Mouse (Mus musculus) E14TG2a.4 (cell line): ENCODE measurements around the gene Adarb2.

Experiments used
- H3K27me3 ChIP-seq: 2 replicates; pipeline ENCODE4 v1.6.1; 2014; ENCODE audit warnings: low read length, control low read depth; ENCODE audit not compliant: insufficient read depth
- H3K36me3 ChIP-seq: 2 replicates; pipeline ENCODE4 v1.6.1; 2014; ENCODE audit warnings: low read length, control low read depth; ENCODE audit not compliant: insufficient read depth
- H3K4me1 ChIP-seq: replicated peaks from 2 replicates; pipeline ENCODE4 v1.6.1; 2014; ENCODE audit warnings: low read depth, low read length, control low read depth
- H3K4me3 ChIP-seq: replicated peaks from 2 replicates; pipeline ENCODE4 v1.5.1; 2014; ENCODE audit warnings: mild to moderate bottlenecking, low read length
- H3K9me3 ChIP-seq: 2 replicates; pipeline ENCODE4 v1.6.1; 2014; ENCODE audit warnings: low read length, control low read depth
- CTCF ChIP-seq: conservative IDR thresholded peaks from 2 replicates; pipeline ENCODE4 v1.5.1; 2014; ENCODE audit warnings: low read length
- NANOG ChIP-seq: IDR thresholded peaks from 2 replicates; pipeline ENCODE4 v1.6.1; 2014; ENCODE audit warnings: borderline replicate concordance, low read length, mixed read lengths
- POU5F1 ChIP-seq: IDR thresholded peaks from 2 replicates; pipeline ENCODE4 v1.6.1; 2014; ENCODE audit warnings: low read length, borderline replicate concordance

Adarb2 gene

GRCm38 (mm10) chr13:8538481-8538880, 335.8 kb downstream of the Adarb2 start:
- TF ChIP-seq POU5F1, result no peak
- Histone ChIP-seq H3K36me3 (no peaks in the 10 kb centered on the region), H3K27me3 (no peaks in the 10 kb centered on the region), H3K4me3 (no peak overlapping the region), H3K4me1 (no peaks in the 10 kb centered on the region), H3K9me3 (no peaks in the 10 kb centered on the region)

- Histone ChIP-seq H3K27me3 (no peaks in the 10 kb centered on the region), H3K4me1 (no peaks in the 10 kb centered on the region), H3K36me3 (no peaks in the 10 kb centered on the region), H3K9me3 (no peaks in the 10 kb centered on the region), H3K4me3 (no peak overlapping the region)
- no peak for TF ChIP-seq POU5F1
- no peak for TF ChIP-seq NANOG
- no peak for TF ChIP-seq CTCF
Measured at GRCm38 (mm10) chr13:8538896-8539295, 336.2 kb downstream of the Adarb2 start.

- H3K4me3 ChIP-seq, result no peak overlapping the region
- no peaks in the 10 kb centered on the region for H3K4me1 ChIP-seq
- TF ChIP-seq POU5F1 (no peak), NANOG (no peak), CTCF (no peak)
- no peaks in the 10 kb centered on the region for H3K36me3 ChIP-seq
- H3K27me3 ChIP-seq, result no peaks in the 10 kb centered on the region
- no peaks in the 10 kb centered on the region for H3K9me3 ChIP-seq
Measured at GRCm38 (mm10) chr13:8542684-8543083, 340.0 kb downstream of the Adarb2 start.

- no peaks in the 10 kb centered on the region for H3K27me3 ChIP-seq
- H3K4me1 ChIP-seq, result no peaks in the 10 kb centered on the region
- no peaks in the 10 kb centered on the region for H3K36me3 ChIP-seq
- TF ChIP-seq POU5F1 (no peak), CTCF (no peak), NANOG (no peak)
- no peaks in the 10 kb centered on the region for H3K9me3 ChIP-seq
- H3K4me3 ChIP-seq, result no peak overlapping the region
Measured at GRCm38 (mm10) chr13:8552242-8552641, 349.6 kb downstream of the Adarb2 start.

- H3K4me3 ChIP-seq, result no peak overlapping the region
- TF ChIP-seq CTCF (no peak), POU5F1 (no peak), NANOG (no peak)
- H3K9me3 ChIP-seq, result no peaks in the 10 kb centered on the region
- H3K36me3 ChIP-seq, result no peaks in the 10 kb centered on the region
- H3K4me1 ChIP-seq, result no peaks in the 10 kb centered on the region
- H3K27me3 ChIP-seq, result no peaks in the 10 kb centered on the region
Measured at GRCm38 (mm10) chr13:8557784-8558183, 355.1 kb downstream of the Adarb2 start.

- Histone ChIP-seq H3K9me3 (no peaks in the 10 kb centered on the region), H3K27me3 (no peaks in the 10 kb centered on the region), H3K36me3 (no peaks in the 10 kb centered on the region), H3K4me1 (no peaks in the 10 kb centered on the region), H3K4me3 (no peak overlapping the region)
- TF ChIP-seq NANOG (no peak), POU5F1 (no peak), CTCF (no peak)
Measured at GRCm38 (mm10) chr13:8560485-8560884, 357.8 kb downstream of the Adarb2 start.

- TF ChIP-seq POU5F1 (no peak), CTCF (no peak), NANOG (no peak)
- Histone ChIP-seq H3K4me1 (no peaks in the 10 kb centered on the region), H3K4me3 (no peak overlapping the region), H3K27me3 (no peaks in the 10 kb centered on the region), H3K36me3 (no peaks in the 10 kb centered on the region), H3K9me3 (no peaks in the 10 kb centered on the region)
Measured at GRCm38 (mm10) chr13:8563161-8563560, 360.5 kb downstream of the Adarb2 start.

- Histone ChIP-seq H3K4me3 (no peak overlapping the region), H3K27me3 (no peaks in the 10 kb centered on the region)
- no peak for TF ChIP-seq NANOG
Measured at GRCm38 (mm10) chr13:8567111-8568026, 364.7 kb downstream of the Adarb2 start.

GRCm38 (mm10) chr13:8570269-8570668, 367.6 kb downstream of the Adarb2 start:
- TF ChIP-seq POU5F1 (no peak), CTCF (no peak), NANOG (no peak)
- H3K9me3 ChIP-seq, result peaks cover 15% of the 10 kb centered on the region; the same call in 1 of the 2 replicates
- H3K4me3 ChIP-seq, result no peak overlapping the region
- no peaks in the 10 kb centered on the region for H3K27me3 ChIP-seq
- no peaks in the 10 kb centered on the region for H3K4me1 ChIP-seq
- no peaks in the 10 kb centered on the region for H3K36me3 ChIP-seq

More at GRCm38 (mm10) chr13:8567111-8568026, 364.7 kb downstream of the Adarb2 start:
- Histone ChIP-seq H3K4me1 (no peaks in the 10 kb centered on the region), H3K9me3 (peaks cover 15% of the 10 kb centered on the region; the same call in 1 of the 2 replicates), H3K36me3 (no peaks in the 10 kb centered on the region)
